Mouse (Mus musculus) T-helper 1 cell (primary cell): ENCODE results near the gene Gm9044.
"Not testable (repeated sequence)": the region's sequence is repeated elsewhere in the genome, so short reads cannot be mapped to it uniquely, and the experiment has no call there.

ENCODE experiments used
- in situ Hi-C: fragments of 300-600 bp; cut with MboI, MseI; formaldehyde crosslinking; loops from one replicate; pipeline ENCODE4 v1.15.1; 2025; ENCODE audit warnings: high pct_unique_total_duplicates

Gene Gm9044

GRCm38 (mm10) chr10:118332308-118332707 is at the start of gene Gm9044:
Gm9044 (minus strand) TSS chr10:118332408.
- in situ Hi-C loops = loop anchor here (25.0 kb wide), 1 partner anchor 1470 kb away; no protein-coding TSS in a partner anchor

GRCm38 (mm10) chr10:118370443-118370842 is 38.2 kb upstream of the Gm9044 start:
- in situ Hi-C loops = loop anchor here (5.0 kb wide), 2 partner anchors 177 to 213 kb away; no protein-coding TSS in a partner anchor

GRCm38 (mm10) chr10:118369518-118369917 is 37.3 kb upstream of the Gm9044 start:
- in situ Hi-C loops = no loop called here

- in situ Hi-C loops = not testable (repeated sequence)
These were observed 21.8 kb upstream of the Gm9044 start, which contains the start of gene Gm9049 for GRCm38 (mm10) chr10:118354005-118354404. Gm9049 (minus strand) TSS chr10:118354105.

- in situ Hi-C loops = loop anchor here (25.0 kb wide), 1 partner anchor 1486 kb away; no protein-coding TSS in a partner anchor
These were observed 16.4 kb upstream of the Gm9044 start, which contains the start of gene Gm9048 for GRCm38 (mm10) chr10:118348579-118348978. Gm9048 (minus strand) TSS chr10:118348679.

- in situ Hi-C loops = loop anchor here (25.0 kb wide), 1 partner anchor 1481 kb away; no protein-coding TSS in a partner anchor
These were observed 10.9 kb upstream of the Gm9044 start, which contains the start of gene Gm9046 for GRCm38 (mm10) chr10:118343155-118343554. Gm9046 (minus strand) TSS chr10:118343255.

GRCm38 (mm10) chr10:118337731-118338130 is 5.5 kb upstream of the Gm9044 start, which contains the start of gene Gm9045:
Gm9045 (minus strand) TSS chr10:118337831.
- in situ Hi-C loops = loop anchor here (5.0 to 25.0 kb wide), 2 partner anchors 90 to 1475 kb away; no protein-coding TSS in a partner anchor

GRCm38 (mm10) chr10:118326869-118327268 is 5.3 kb downstream of the Gm9044 start, which contains the start of gene Gm9040:
Gm9040 (minus strand) TSS chr10:118326969.
- in situ Hi-C loops = loop anchor here (25.0 kb wide), 1 partner anchor 1465 kb away; no protein-coding TSS in a partner anchor

GRCm38 (mm10) chr10:118319024-118319423 is 13.2 kb downstream of the Gm9044 start:
- in situ Hi-C loops = no loop called here

- in situ Hi-C loops = not testable (repeated sequence)
These were observed 30.1 kb downstream of the Gm9044 start for GRCm38 (mm10) chr10:118302133-118302532.

- in situ Hi-C loops = loop anchor here (5.0 kb wide), 1 partner anchor 88 kb away; no protein-coding TSS in a partner anchor
These were observed 37.3 kb downstream of the Gm9044 start, which contains the start of gene Iltifb for GRCm38 (mm10) chr10:118294938-118295337. Iltifb (minus strand) TSS chr10:118295038.

- in situ Hi-C loops = not testable (repeated sequence)
These were observed 49.2 kb downstream of the Gm9044 start for GRCm38 (mm10) chr10:118283016-118283415.

GRCm38 (mm10) chr10:118282565-118282964 is 49.6 kb downstream of the Gm9044 start:
- in situ Hi-C loops = not testable (repeated sequence)
